Mouse (Mus musculus) lung, postnatal 0 days (tissue): ENCODE measurements around the gene Tead1. TPM values are rescaled to one million over a fixed set of nuclear protein-coding genes. Genes with fewer than 3 reads are reported as not detected.

Source experiments
- ATAC-seq: fragments of 200-750 bp; cut with Nextera tagmentation; 2 replicates; pipeline ENCODE4 v1.8.0; 2017; ENCODE audit warnings: moderate library complexity
- DNase-seq: peaks from one replicate; pipeline ENCODE4 v3.0.0-alpha.2; 2016; ENCODE audit warnings: low spot score
- H3K27ac ChIP-seq: fragments of 300-500 bp; sonication (generic); 2 replicates; pipeline ENCODE4 v1.5.1; 2014; ENCODE audit warnings: antibody characterized with exemption, mild to moderate bottlenecking, low read length, mixed read lengths
- H3K27me3 ChIP-seq: fragments of 300-500 bp; sonication (generic); replicated peaks from 2 replicates; pipeline ENCODE4 v1.6.1; 2014; ENCODE audit warnings: low read length, mixed read lengths; ENCODE audit not compliant: insufficient read depth
- H3K36me3 ChIP-seq: fragments of 300-500 bp; sonication (generic); 2 replicates; pipeline ENCODE4 v1.6.1; 2014; ENCODE audit warnings: low read length, mixed read lengths; ENCODE audit not compliant: insufficient read depth
- H3K4me1 ChIP-seq: fragments of 300-500 bp; sonication (generic); 2 replicates; pipeline ENCODE4 v1.6.1; 2014; ENCODE audit warnings: antibody characterized with exemption, low read depth, low read length, mixed read lengths; ENCODE audit not compliant: insufficient read depth
- H3K4me2 ChIP-seq: fragments of 300-500 bp; sonication (generic); replicated peaks from 2 replicates; pipeline ENCODE4 v1.6.1; 2014; ENCODE audit warnings: low read depth, mild to moderate bottlenecking, low read length, moderate library complexity, mixed read lengths
- H3K4me3 ChIP-seq: fragments of 300-500 bp; sonication (generic); 2 replicates; pipeline ENCODE4 v1.5.1; 2014; ENCODE audit warnings: low read depth, low read length
- H3K9ac ChIP-seq: fragments of 300-500 bp; sonication (generic); replicated peaks from 2 replicates; pipeline ENCODE4 v1.6.1; 2014; ENCODE audit warnings: low read depth, mild to moderate bottlenecking
- H3K9me3 ChIP-seq: fragments of 300-500 bp; sonication (generic); 2 replicates; pipeline ENCODE4 v1.6.1; 2016; ENCODE audit warnings: low read length, mixed read lengths
- CTCF ChIP-seq: IDR thresholded peaks from 2 replicates; pipeline ENCODE4 v1.5.1; 2016; ENCODE audit warnings: antibody characterized with exemption, mild to moderate bottlenecking
- EP300 ChIP-seq: IDR thresholded peaks from 2 replicates; pipeline ENCODE4 v1.6.1; 2016; ENCODE audit warnings: antibody characterized with exemption, mild to moderate bottlenecking, control low read depth
- WGBS: fragments of 180-500 bp; shearing (Covaris S2); extraction: QIAGEN DNeasy Blood & Tissue Kit; methylation state at CpG from one replicate; pipeline ENCODE4 v1.1.7; 2014; 5-methylcytosine and 5-hydroxymethylcytosine counted together
- polyA plus RNA-seq: library from polyadenylated mRNA; unstranded; fragments of >200 nt; fragmentation: Nextera tagmentation; extraction: Ambion mirVana; gene quantifications from 2 replicates; pipeline ENCODE4 v1.2.1, GENCODE M21; 2015

Tead1 gene
- polyA plus RNA-seq, 1 experiment from 2014 or later = 23.0 TPM

DNA sequence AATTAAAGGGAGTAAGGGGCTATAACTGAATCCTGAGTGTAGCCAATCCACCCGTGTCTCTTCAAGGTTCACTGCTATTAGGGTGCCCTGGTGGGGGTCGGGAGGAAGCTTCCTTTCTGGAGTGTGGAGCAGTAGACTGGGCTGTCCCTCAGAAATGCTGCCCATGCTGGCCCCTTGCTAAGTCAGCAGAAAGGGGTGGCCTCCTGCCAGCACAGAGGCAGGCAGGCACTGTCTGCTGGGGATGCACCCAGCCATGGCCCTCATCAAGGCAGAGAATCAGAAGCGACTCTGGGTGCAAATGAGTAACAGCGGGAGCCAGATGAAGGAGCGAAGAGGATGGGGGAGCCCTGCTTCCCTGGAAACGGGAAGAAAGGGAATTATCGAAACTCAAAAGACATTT, 161.2 kb downstream of the Tead1 start:
- no peak overlapping the region for H3K27ac ChIP-seq
- ATAC-seq = no peak
- 67% methylated on average over 7 of the region's 7 CpGs for WGBS

DNA sequence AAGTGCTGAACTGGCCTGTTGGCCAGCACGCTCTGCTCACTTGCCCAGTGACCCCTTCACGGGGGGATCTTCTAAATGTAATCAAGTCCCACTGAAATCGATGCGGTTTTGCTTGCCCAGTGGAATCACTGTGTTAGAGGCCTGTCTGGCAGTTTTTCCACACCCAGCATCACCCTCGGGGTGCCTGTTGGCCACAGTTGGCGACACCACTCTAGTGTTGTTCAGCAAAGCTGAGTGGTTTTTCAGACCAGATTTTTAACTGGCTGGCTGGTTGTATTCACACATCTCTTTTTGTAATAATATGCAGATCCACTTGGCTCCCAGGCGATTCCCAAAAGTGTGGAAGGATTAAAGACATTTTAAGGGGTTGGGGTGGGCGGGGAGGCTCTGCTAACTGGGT, 161.8 kb downstream of the Tead1 start:
- no peak overlapping the region for H3K4me2 ChIP-seq
- WGBS = 62% methylated on average over 8 of the region's 8 CpGs
- no peak overlapping the region for H3K9ac ChIP-seq
- TF ChIP-seq CTCF = no peak
- TF ChIP-seq EP300 = no peak
- no peaks in the 10 kb centered on the region for H3K4me1 ChIP-seq
- no peaks in the 10 kb centered on the region for H3K36me3 ChIP-seq
- ATAC-seq (no peak), DNase-seq (no peak)
- no peaks in the 10 kb centered on the region for H3K27me3 ChIP-seq
- H3K4me3 ChIP-seq = no peak overlapping the region
- H3K27ac ChIP-seq = no peak overlapping the region
- no peaks in the 10 kb centered on the region for H3K9me3 ChIP-seq

More for the DNA sequence above, 161.2 kb downstream of the Tead1 start:
- no peak for DNase-seq
- no peak for TF ChIP-seq EP300
- no peak for TF ChIP-seq CTCF
- Histone ChIP-seq H3K27me3 (no peaks in the 10 kb centered on the region), H3K36me3 (no peaks in the 10 kb centered on the region), H3K4me3 (no peak overlapping the region), H3K4me1 (no peaks in the 10 kb centered on the region), H3K9me3 (no peaks in the 10 kb centered on the region), H3K4me2 (no peak overlapping the region), H3K9ac (no peak overlapping the region)

DNA sequence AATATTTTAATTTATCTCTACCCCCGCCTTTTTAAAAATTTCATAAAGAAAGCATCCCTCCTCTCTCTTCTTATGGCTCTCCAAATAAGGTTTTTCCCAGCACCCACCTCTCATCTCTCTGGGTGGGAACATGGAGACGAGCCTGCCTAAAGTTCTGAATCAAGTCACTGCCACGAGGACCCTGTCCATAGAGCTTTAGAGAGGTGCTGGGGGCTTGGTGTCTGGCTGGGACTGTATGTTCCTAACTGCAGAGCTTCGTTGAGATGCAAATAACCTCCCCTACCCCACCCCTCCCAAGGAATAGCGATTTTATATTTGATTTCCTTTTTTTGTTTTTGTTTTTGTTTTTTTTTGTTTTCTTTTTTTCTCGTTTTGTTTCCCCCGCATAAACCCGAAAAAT, 162.4 kb downstream of the Tead1 start:
- no peaks in the 10 kb centered on the region for H3K4me1 ChIP-seq
- no peaks in the 10 kb centered on the region for H3K27me3 ChIP-seq
- ATAC-seq (no peak), DNase-seq (no peak)
- H3K27ac ChIP-seq = no peak overlapping the region
- 0 out of 2 replicates have a peak overlapping the region, but pooled peaks have one; percentile 1 for H3K4me3 ChIP-seq
- H3K36me3 ChIP-seq = no peaks in the 10 kb centered on the region
- 38% methylated on average over 8 of the region's 8 CpGs for WGBS
- no peaks in the 10 kb centered on the region for H3K9me3 ChIP-seq
- H3K9ac ChIP-seq = no peak overlapping the region
- H3K4me2 ChIP-seq = peak overlapping the region; percentile 6; the same call in 1 of the 2 replicates
- TF ChIP-seq CTCF (no peak), EP300 (no peak)

DNA sequence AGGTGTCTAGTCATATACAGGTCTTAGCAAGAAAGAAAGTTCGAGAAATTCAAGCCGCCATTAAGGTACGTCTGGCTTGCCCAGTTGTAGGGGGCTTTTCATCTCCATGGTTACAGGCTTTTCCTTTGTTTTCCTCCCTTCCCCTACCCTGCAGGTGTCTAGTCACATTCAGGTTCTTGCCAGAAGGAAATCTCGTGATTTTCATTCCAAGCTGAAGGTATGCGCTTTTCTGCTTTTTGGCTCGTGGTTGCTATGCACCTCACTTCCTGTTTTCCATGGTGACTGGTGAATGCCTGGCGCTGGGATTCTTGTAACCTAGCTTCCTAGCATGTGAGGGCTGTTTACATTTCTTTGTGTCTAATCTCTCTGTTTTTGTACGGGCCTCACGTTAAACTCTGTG, 162.8 kb downstream of the Tead1 start:
- peak; percentile 80 for DNase-seq
- no peak for TF ChIP-seq CTCF
- no peak; the same call in none of the 2 replicates for TF ChIP-seq EP300
- H3K36me3 ChIP-seq = no peaks in the 10 kb centered on the region
- H3K27me3 ChIP-seq = no peaks in the 10 kb centered on the region
- H3K4me2 ChIP-seq = peak overlapping the region; percentile 6; the same call in 1 of the 2 replicates
- H3K9me3 ChIP-seq = no peaks in the 10 kb centered on the region
- H3K4me1 ChIP-seq = no peaks in the 10 kb centered on the region
- peak; percentile 80 for ATAC-seq
- H3K9ac ChIP-seq = no peak overlapping the region
- H3K27ac ChIP-seq = no peak overlapping the region
- WGBS = 20% methylated on average over 9 of the region's 9 CpGs
- 0 out of 2 replicates have a peak overlapping the region, but pooled peaks have one; percentile 1 for H3K4me3 ChIP-seq

DNA sequence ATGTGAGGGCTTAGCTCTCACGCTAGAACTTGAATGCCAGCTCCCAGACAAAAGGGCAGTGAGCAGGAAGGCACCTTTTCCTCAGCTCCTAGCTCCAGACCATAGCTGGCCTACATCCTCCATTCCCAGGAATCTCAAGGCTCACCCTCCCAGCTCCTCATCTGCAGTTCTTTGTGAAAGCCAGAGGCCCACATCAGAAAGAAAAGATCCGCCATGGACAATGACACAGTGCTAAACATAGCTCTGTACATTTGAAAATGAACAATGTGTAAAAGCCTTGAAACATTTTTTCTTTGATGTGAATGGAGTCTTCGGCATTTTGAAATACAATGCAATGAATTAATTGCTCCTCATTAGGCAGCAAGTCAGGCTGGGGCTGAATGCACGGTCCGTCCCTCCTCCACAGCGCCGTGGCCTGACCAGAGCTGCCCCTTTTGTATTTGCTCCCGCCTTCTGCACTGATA, 172.2 kb downstream of the Tead1 start:
- H3K9ac ChIP-seq = no peak overlapping the region
- no peak overlapping the region for H3K27ac ChIP-seq
- no peaks in the 10 kb centered on the region for H3K27me3 ChIP-seq
- no peak overlapping the region for H3K4me2 ChIP-seq
- H3K4me1 ChIP-seq = no peaks in the 10 kb centered on the region; the same call in 1 of the 2 replicates
- ATAC-seq (no peak), DNase-seq (no peak)
- no peaks in the 10 kb centered on the region for H3K9me3 ChIP-seq
- H3K36me3 ChIP-seq = no peaks in the 10 kb centered on the region
- 55% methylated on average over 8 of the region's 8 CpGs for WGBS
- no peak overlapping the region for H3K4me3 ChIP-seq
- TF ChIP-seq CTCF (no peak), EP300 (no peak)

DNA sequence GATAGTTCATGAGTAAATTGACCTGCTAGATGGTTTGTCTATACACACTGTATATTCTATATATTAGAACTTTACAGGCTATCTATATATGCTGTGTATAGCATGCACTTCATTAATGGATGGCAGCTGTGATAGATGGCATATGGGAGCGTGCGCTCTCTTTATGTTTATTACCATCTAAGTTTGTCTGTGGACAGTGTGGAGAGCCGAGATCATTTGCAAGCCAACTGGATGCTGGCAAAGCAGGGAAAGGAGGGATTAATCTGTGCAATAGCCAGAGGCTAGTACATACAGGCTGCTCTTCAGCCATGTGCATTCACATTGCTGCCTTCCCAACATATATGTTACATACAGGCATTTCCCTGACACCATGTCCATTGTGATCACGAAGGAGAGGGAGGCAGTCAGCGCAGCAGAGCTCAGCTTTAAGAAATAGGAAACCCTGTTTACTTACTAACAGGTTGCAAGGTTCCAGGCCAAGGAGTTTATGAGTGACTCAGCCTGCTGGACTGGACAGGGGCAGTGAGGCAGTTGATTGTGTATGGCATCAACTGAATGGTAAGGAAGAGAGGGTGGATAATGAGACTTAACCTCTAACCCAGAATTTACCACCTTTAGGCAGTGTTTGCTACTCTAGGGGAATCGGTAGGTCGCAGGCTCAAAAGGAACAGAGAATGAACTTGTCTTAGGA, 173.2 kb downstream of the Tead1 start:
- H3K9me3 ChIP-seq = no peaks in the 10 kb centered on the region
- DNase-seq (peak; percentile 46), ATAC-seq (0 out of 2 replicates have a peak, but pooled peaks have one; percentile 13)

More for the DNA sequence above, 173.2 kb downstream of the Tead1 start:
- H3K36me3 ChIP-seq = no peaks in the 10 kb centered on the region
- WGBS = 55% methylated on average over 7 of the region's 7 CpGs
- H3K27me3 ChIP-seq = no peaks in the 10 kb centered on the region
- H3K4me3 ChIP-seq = no peak overlapping the region
- no peak overlapping the region for H3K4me2 ChIP-seq
- no peak overlapping the region for H3K9ac ChIP-seq
- TF ChIP-seq EP300 = no peak
- no peak for TF ChIP-seq CTCF
- no peaks in the 10 kb centered on the region; the same call in 1 of the 2 replicates for H3K4me1 ChIP-seq
- no peak overlapping the region for H3K27ac ChIP-seq
